Comparison of ENCODE assay signal across 9 mouse cellular contexts in the genomic region with DNA sequence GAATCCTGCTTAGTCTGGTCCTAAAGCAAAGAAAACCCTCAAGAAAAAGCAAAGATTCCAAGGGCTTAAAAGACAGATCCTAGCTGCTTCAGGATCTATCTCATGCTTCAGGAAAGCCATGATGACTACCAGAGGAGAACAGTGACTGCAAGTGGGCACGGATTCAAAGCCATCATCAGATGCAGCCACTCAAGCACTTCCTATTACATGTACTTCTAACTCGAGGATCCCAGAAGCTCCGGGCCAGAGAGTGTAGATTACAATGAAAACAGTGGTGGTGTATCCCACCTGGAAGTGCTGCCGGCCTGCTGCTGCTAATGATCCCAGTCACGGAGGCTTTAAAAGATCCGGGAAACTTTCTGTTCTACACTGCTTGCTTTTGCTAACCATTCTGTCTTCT. TPM values are rescaled to one million over a fixed set of nuclear protein-coding genes. Genes with fewer than 3 reads are reported as not detected.
DNase-seq lines count a peak whose midpoint lies in the region; ATAC-seq and TF ChIP-seq lines count a peak whose summit lies in the region.
"Had no signal": no experiment of that assay in that cellular context is flagged by ENCODE, and none has a peak within 500 bp of the region (broad histone marks: within the 10 kb centered on the region; RNA-seq: fewer than 3 reads in every experiment).

No protein-coding gene starts in this region.

- no peaks in the 10 kb centered on the region for H3K27me3 ChIP-seq in neural tube, embryonic 11.5 days (ENCODE audit: control insufficient read depth, insufficient read depth, low read length)
- no peaks in the 10 kb centered on the region for H3K27me3 ChIP-seq in heart, embryonic 15.5 days
- no peaks in the 10 kb centered on the region for H3K27me3 ChIP-seq in liver, embryonic 14.5 days (ENCODE audit: control insufficient read depth, insufficient read depth, low read length)
- no peaks in the 10 kb centered on the region for H3K27me3 ChIP-seq in stomach, embryonic 15.5 days (replicated peaks)

- no peak for ATAC-seq in neural tube, embryonic 11.5 days (ENCODE audit: insufficient read depth, low FRiP score, low TSS enrichment)
- ATAC-seq in heart, embryonic 15.5 days (replicated peaks; ENCODE audit: insufficient number of reproducible peaks, insufficient read depth, low FRiP score, low read depth) = no peak
- ATAC-seq in liver, embryonic 14.5 days (ENCODE audit: insufficient read depth) = no peak
- no peak for ATAC-seq in stomach, embryonic 15.5 days (ENCODE audit: insufficient read depth, low FRiP score, low read depth)
- ATAC-seq in CD4-positive, CD25-positive, alpha-beta regulatory T cell, adult 4 months = no peak

- peak overlapping the region; percentile 73 for H3K4me2 ChIP-seq in neural tube, embryonic 11.5 days (ENCODE audit: low read depth)
- H3K4me2 ChIP-seq in heart, embryonic 15.5 days = peak overlapping the region; percentile 60
- peak overlapping the region; percentile 91 for H3K4me2 ChIP-seq in liver, embryonic 14.5 days (ENCODE audit: low read depth)
- peak overlapping the region; percentile 56 for H3K4me2 ChIP-seq in stomach, embryonic 15.5 days

- H3K27ac ChIP-seq in neural tube, embryonic 11.5 days (ENCODE audit: low read depth, low read length) = no peak overlapping the region
- H3K27ac ChIP-seq in heart, embryonic 15.5 days = no peak overlapping the region
- no peak overlapping the region; the same call in 1 of the 2 replicates for H3K27ac ChIP-seq in liver, embryonic 14.5 days
- H3K27ac ChIP-seq in stomach, embryonic 15.5 days = no peak overlapping the region
- H3K27ac ChIP-seq: macrophage had no signal

- no peak overlapping the region for H3K4me3 ChIP-seq in neural tube, embryonic 11.5 days (ENCODE audit: low read depth, low read length)
- peak overlapping the region; percentile 72 for H3K4me3 ChIP-seq in heart, embryonic 15.5 days
- peak overlapping the region; percentile 25 to 86; a peak in 3 of 4 replicates for H3K4me3 ChIP-seq in liver, embryonic 14.5 days (ENCODE audit: insufficient read depth in 1 of 2, low read depth in 2 of 2, low read length in 2 of 2)
- H3K4me3 ChIP-seq in stomach, embryonic 15.5 days (replicated peaks) = peak overlapping the region; percentile 12; the same call in 1 of the 2 replicates

- TF ChIP-seq CTCF in liver, embryonic 14.5 days (IDR thresholded peaks at IDR 0.05; ENCODE audit: low read depth) = no peak

- no peak overlapping the region for H3K9ac ChIP-seq in neural tube, embryonic 11.5 days (ENCODE audit: low read length)
- H3K9ac ChIP-seq in heart, embryonic 15.5 days = 0 out of 2 replicates have a peak overlapping the region, but pooled peaks have one; percentile 7
- peak overlapping the region; percentile 43 for H3K9ac ChIP-seq in liver, embryonic 14.5 days (replicated peaks)
- no peak overlapping the region for H3K9ac ChIP-seq in stomach, embryonic 15.5 days

- WGBS in neural tube, embryonic 11.5 days = 39% methylated on average over 6 of the region's 6 CpGs
- WGBS in heart, embryonic 15.5 days = 9% methylated on average over 6 of the region's 6 CpGs
- WGBS in liver, embryonic 14.5 days (ENCODE audit: insufficient replicate concordance) = 24% methylated on average over 6 of the region's 6 CpGs
- WGBS in stomach, embryonic 15.5 days = 13% methylated on average over 6 of the region's 6 CpGs

- no peaks in the 10 kb centered on the region for H3K36me3 ChIP-seq in neural tube, embryonic 11.5 days (ENCODE audit: control insufficient read depth, insufficient read depth, low read length)
- no peaks in the 10 kb centered on the region for H3K36me3 ChIP-seq in heart, embryonic 15.5 days
- no peaks in the 10 kb centered on the region; the same call in 1 of the 2 replicates for H3K36me3 ChIP-seq in liver, embryonic 14.5 days (replicated peaks; ENCODE audit: control insufficient read depth, insufficient read depth, low read depth)
- H3K36me3 ChIP-seq in stomach, embryonic 15.5 days = no peaks in the 10 kb centered on the region

- H3K9me3 ChIP-seq in neural tube, embryonic 11.5 days (ENCODE audit: control insufficient read depth, low read length) = no peaks in the 10 kb centered on the region
- no peaks in the 10 kb centered on the region for H3K9me3 ChIP-seq in heart, embryonic 15.5 days (replicated peaks)
- H3K9me3 ChIP-seq in liver, embryonic 14.5 days (ENCODE audit: control insufficient read depth, low read length) = no peaks in the 10 kb centered on the region
- H3K9me3 ChIP-seq in stomach, embryonic 15.5 days = no peaks in the 10 kb centered on the region

- no peak for TF ChIP-seq EP300 in liver, embryonic 14.5 days (IDR thresholded peaks at IDR 0.05; ENCODE audit: low read depth)

- DNase-seq in neural tube, embryonic 11.5 days (ENCODE audit: low spot score) = no peak
- no peak for DNase-seq in neural tube, embryonic 10.5 days (ENCODE audit: extremely low spot score, low spot score)
- DNase-seq in liver, embryonic 14.5 days (ENCODE audit: low read depth in 3 of 3, low spot score in 3 of 3) = no peak
- no peak for DNase-seq in T-cell, adult 2 months (ENCODE audit: low spot score)
- no peak for DNase-seq in layer of hippocampus, adult 8-10 months (ENCODE audit: low spot score in 2 of 2)

- peaks cover 29% of the 10 kb centered on the region for H3K4me1 ChIP-seq in neural tube, embryonic 11.5 days (ENCODE audit: control insufficient read depth, insufficient read depth, low read length)
- H3K4me1 ChIP-seq in heart, embryonic 15.5 days (replicated peaks) = peaks cover 44% of the 10 kb centered on the region
- peaks cover 34 to 38% of the 10 kb centered on the region in 2 experiments for H3K4me1 ChIP-seq in liver, embryonic 14.5 days (replicated peaks; ENCODE audit: control insufficient read depth in 2 of 2, insufficient read depth in 2 of 2, low read length in 1 of 2)
- H3K4me1 ChIP-seq in stomach, embryonic 15.5 days = peaks cover 25% of the 10 kb centered on the region

RNA-seq across cellular contexts. Expression of a gene that starts 4.0 kb away (rescaled TPM):
- 122 and 132 TPM in 2 replicates for polyA plus RNA-seq in neural tube, embryonic 11.5 days (2014; fragmentation: Nextera tagmentation; extraction: Ambion mirVana)
- 64.0 and 76.2 TPM in 2 replicates for polyA plus RNA-seq in heart, embryonic 15.5 days (2015; fragmentation: Nextera tagmentation; extraction: Ambion mirVana)
- 18.4 and 24.6 TPM in 2 replicates for polyA plus RNA-seq in liver, embryonic 14.5 days (2012; rRNA removed)
- polyA plus RNA-seq in liver, embryonic 14.5 days (2014; fragmentation: Nextera tagmentation; extraction: Ambion mirVana) = 64.4 and 72.6 TPM in 2 replicates
- polyA plus RNA-seq in stomach, embryonic 15.5 days (2015; fragmentation: Nextera tagmentation; extraction: Ambion mirVana) = 102 and 110 TPM in 2 replicates
- polyA plus RNA-seq in CD4-positive, CD25-positive, alpha-beta regulatory T cell, adult 4 months (2017; shearing (Covaris generic)) = 10 to 100 TPM in 1 of 2 experiments, 1 to 10 TPM in 1; 7.3 to 15.2 TPM
- 10 to 100 TPM; 68.0 to 86.5 (median 74.0) TPM for total RNA-seq in layer of hippocampus, adult 8-10 months (2022)

Comparison
In these comparisons a context has a peak if more than half of its experiments do, and no peak if none do; other contexts are left out.
1. H3K9ac ChIP-seq: peak in heart, embryonic 15.5 days (single experiment) and liver, embryonic 14.5 days (single experiment); none in neural tube, embryonic 11.5 days (single experiment) and stomach, embryonic 15.5 days (single experiment).
2. Peak in every context shown above with its lines, with median percentiles within 50 percentile points of each other: H3K4me2 ChIP-seq.